ENCODE assay signal across 26 mouse cellular contexts in the genomic region with DNA sequence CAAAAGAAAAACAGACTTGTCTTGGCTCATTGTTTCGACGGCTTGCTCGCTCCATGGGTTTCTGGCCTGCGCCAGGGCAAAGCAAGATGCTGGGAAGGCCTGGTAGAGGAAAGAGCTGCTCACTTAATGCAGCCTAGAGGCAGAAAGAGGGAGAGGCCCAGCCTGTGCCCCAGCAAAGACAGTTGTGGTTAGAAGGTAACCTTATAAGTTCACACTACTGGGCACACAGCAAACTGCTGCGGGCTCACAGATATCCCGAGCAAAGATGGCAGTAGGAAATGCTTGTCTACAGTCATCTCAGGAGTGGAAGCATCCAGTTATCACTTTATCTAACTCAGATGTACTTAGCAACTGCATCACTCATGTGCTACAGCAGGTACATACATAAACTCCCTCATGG.
"Had no signal": no experiment of that assay in that cellular context is flagged by ENCODE, and none has a peak within 500 bp of the region (broad histone marks: within the 10 kb centered on the region; RNA-seq: fewer than 3 reads in every experiment).

No protein-coding gene starts in this region.

- H3K27ac ChIP-seq: heart, adult 2 months; heart, embryonic 13.5 days; heart, embryonic 15.5 days; hindbrain, embryonic 10.5 days; hindbrain, embryonic 12.5 days; hindbrain, embryonic 14.5 days; kidney, postnatal 0 days; layer of hippocampus, adult 2 months; left cerebral cortex, adult 2 months; limb, embryonic 10.5 days; limb, embryonic 12.5 days; liver, embryonic 13.5 days; liver, embryonic 15.5 days had no signal

- DNase-seq: gastrocnemius, postnatal 25 days; heart, adult 2 months; heart, postnatal 4 days; kidney, adult 18-20 months; kidney, adult 8-10 months; kidney, postnatal 14 days; kidney, postnatal 4 days; liver; liver, embryonic 13.5 days; liver, postnatal 0 days had no signal

- H3K4me3 ChIP-seq: heart, adult 2 months; heart, embryonic 13.5 days; heart, embryonic 15.5 days; hindbrain, embryonic 10.5 days; hindbrain, embryonic 12.5 days; layer of hippocampus, adult 2 months; left cerebral cortex, adult 2 months; limb, embryonic 10.5 days; limb, embryonic 12.5 days; liver, embryonic 13.5 days; liver, embryonic 15.5 days had no signal

- H3K9ac ChIP-seq: heart, embryonic 13.5 days; heart, embryonic 15.5 days; hindbrain, embryonic 12.5 days; hindbrain, embryonic 14.5 days; limb, embryonic 12.5 days; liver, embryonic 13.5 days; liver, embryonic 15.5 days; liver, postnatal 0 days had no signal

- H3K36me3 ChIP-seq: hindbrain, embryonic 10.5 days; hindbrain, embryonic 12.5 days; liver, embryonic 13.5 days; liver, embryonic 15.5 days had no signal

- H3K4me1 ChIP-seq: hindbrain, embryonic 10.5 days; hindbrain, embryonic 12.5 days; liver, embryonic 13.5 days; liver, embryonic 15.5 days had no signal

- H3K9me3 ChIP-seq: heart, embryonic 13.5 days; heart, embryonic 15.5 days; hindbrain, embryonic 10.5 days; hindbrain, embryonic 12.5 days; limb, embryonic 10.5 days; limb, embryonic 12.5 days; liver, embryonic 13.5 days; liver, embryonic 15.5 days had no signal

- H3K27me3 ChIP-seq: heart, embryonic 13.5 days; heart, embryonic 15.5 days; hindbrain, embryonic 12.5 days; limb, embryonic 12.5 days; liver, embryonic 13.5 days; liver, embryonic 15.5 days had no signal

- H3K4me2 ChIP-seq: heart, embryonic 11.5 days; heart, embryonic 13.5 days; heart, embryonic 15.5 days; hindbrain, embryonic 12.5 days; hindbrain, embryonic 14.5 days; limb, embryonic 12.5 days; liver, embryonic 11.5 days; liver, embryonic 13.5 days; liver, embryonic 15.5 days had no signal

- ATAC-seq: hindbrain, embryonic 16.5 days; inflammation-experienced regulatory T-cells, adult 6 months; intestine, postnatal 0 days; liver, postnatal 0 days had no signal
